Comparison of ENCODE assay signal across 21 mouse cellular contexts in the genomic region with DNA sequence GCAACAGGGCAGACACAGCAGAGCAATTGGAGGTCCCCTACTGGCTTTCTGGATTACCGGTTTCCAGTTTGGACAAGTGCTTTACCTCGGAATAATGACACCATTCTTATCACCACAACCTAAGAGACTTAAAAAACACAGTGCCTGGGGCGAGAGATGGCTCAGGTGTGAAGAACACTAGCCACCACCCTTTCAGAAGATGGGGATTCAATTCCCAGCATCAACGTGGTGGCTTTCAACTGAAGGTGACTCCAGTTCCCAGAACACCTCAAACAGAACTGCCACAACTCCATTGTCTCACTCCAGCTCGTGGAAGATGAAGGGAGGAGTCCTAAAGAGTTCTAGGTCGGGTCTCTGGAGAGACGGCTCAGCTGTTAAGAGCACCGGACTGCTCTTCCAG. TPM values are rescaled to one million over a fixed set of nuclear protein-coding genes. Genes with fewer than 3 reads are reported as not detected.
"Had no signal": no experiment of that assay in that cellular context is flagged by ENCODE, and none has a peak within 500 bp of the region (broad histone marks: within the 10 kb centered on the region; RNA-seq: fewer than 3 reads in every experiment).

No protein-coding gene starts in this region.

- H3K4me2 ChIP-seq: midbrain, embryonic 11.5 days; midbrain, embryonic 15.5 days had no signal

- H3K36me3 ChIP-seq: lung, embryonic 15.5 days; midbrain, embryonic 13.5 days; midbrain, embryonic 15.5 days; neural tube, embryonic 13.5 days; neural tube, embryonic 15.5 days had no signal

- H3K27me3 ChIP-seq: lung, embryonic 15.5 days had no signal

- H3K9me3 ChIP-seq: lung, embryonic 15.5 days; megakaryocyte, embryonic 14.5 days; midbrain, embryonic 13.5 days; midbrain, embryonic 15.5 days; neural tube, embryonic 13.5 days; neural tube, embryonic 15.5 days had no signal

- H3K9ac ChIP-seq: lung, embryonic 15.5 days; midbrain, embryonic 13.5 days; midbrain, embryonic 15.5 days; neural tube, embryonic 13.5 days; neural tube, embryonic 15.5 days had no signal

- ATAC-seq: lung, postnatal 0 days; midbrain, embryonic 13.5 days; midbrain, embryonic 15.5 days had no signal

- H3K4me3 ChIP-seq: midbrain, embryonic 13.5 days; midbrain, embryonic 15.5 days; neural tube, embryonic 13.5 days; neural tube, embryonic 15.5 days had no signal

- DNase-seq: lung, adult 2 months; lung, postnatal 14 days; lung, postnatal 36 days; retina, postnatal 1 day; right cerebral cortex, adult 18-20 months; right cerebral cortex, postnatal 25 days; right cerebral cortex, postnatal 4 days; spleen, adult 18-20 months; thymus, adult 18-20 months; thymus, postnatal 14 days; thymus, postnatal 36 days had no signal

- H3K27ac ChIP-seq: macrophage; midbrain, embryonic 13.5 days; midbrain, embryonic 15.5 days; neural tube, embryonic 13.5 days; neural tube, embryonic 15.5 days had no signal

RNA-seq across cellular contexts. Expression of gene Vil1, which starts 23.6 kb away (rescaled TPM):
- total RNA-seq: megakaryocyte progenitor cell, adult 5-6 weeks had no signal
